21 mouse cellular contexts compared by ENCODE assay signal in the genomic region with DNA sequence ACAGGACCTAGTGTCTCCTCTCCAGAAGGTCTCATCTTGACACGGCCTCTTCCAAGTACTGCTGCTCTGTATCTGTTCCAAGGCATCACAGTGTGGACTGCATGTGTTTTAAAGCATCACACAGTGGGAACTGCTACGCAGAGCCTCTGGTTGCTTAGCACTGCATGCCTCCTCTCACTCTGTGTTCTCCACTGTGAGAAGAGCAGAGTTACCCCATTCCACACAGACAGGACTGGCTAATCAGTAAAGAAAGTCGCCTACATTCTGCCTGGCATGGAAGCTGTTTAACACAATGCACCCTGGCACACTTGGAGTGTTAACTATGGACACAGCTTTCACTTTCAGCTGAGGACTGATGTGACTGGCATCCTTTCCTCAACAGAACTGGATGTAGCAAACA.
"Had no signal": no experiment of that assay in that cellular context is flagged by ENCODE, and none has a peak within 500 bp of the region (broad histone marks: within the 10 kb centered on the region; RNA-seq: fewer than 3 reads in every experiment).

No protein-coding gene starts in this region.

- H3K27ac ChIP-seq: lung, embryonic 15.5 days; macrophage; midbrain, embryonic 13.5 days; midbrain, embryonic 15.5 days; neural tube, embryonic 13.5 days; neural tube, embryonic 15.5 days had no signal

- DNase-seq: lung, adult 2 months; lung, postnatal 14 days; lung, postnatal 36 days; retina, postnatal 1 day; right cerebral cortex, adult 18-20 months; right cerebral cortex, postnatal 25 days; right cerebral cortex, postnatal 4 days; spleen, adult 18-20 months; thymus, adult 18-20 months; thymus, postnatal 14 days; thymus, postnatal 36 days had no signal

- ATAC-seq: lung, postnatal 0 days; midbrain, embryonic 13.5 days; midbrain, embryonic 15.5 days had no signal

- H3K9me3 ChIP-seq: lung, embryonic 15.5 days; megakaryocyte, embryonic 14.5 days; midbrain, embryonic 13.5 days; midbrain, embryonic 15.5 days; neural tube, embryonic 13.5 days; neural tube, embryonic 15.5 days had no signal

- H3K27me3 ChIP-seq: lung, embryonic 15.5 days; megakaryocyte, embryonic 14.5 days; midbrain, embryonic 13.5 days; midbrain, embryonic 15.5 days; neural tube, embryonic 13.5 days; neural tube, embryonic 15.5 days had no signal

- H3K4me3 ChIP-seq: lung, embryonic 15.5 days; megakaryocyte, embryonic 14.5 days; midbrain, embryonic 13.5 days; midbrain, embryonic 15.5 days; myocyte; neural tube, embryonic 13.5 days; neural tube, embryonic 15.5 days had no signal

- H3K4me2 ChIP-seq: lung, embryonic 15.5 days; midbrain, embryonic 11.5 days; midbrain, embryonic 13.5 days; midbrain, embryonic 15.5 days; neural tube, embryonic 13.5 days; neural tube, embryonic 15.5 days had no signal

- H3K4me1 ChIP-seq: lung, embryonic 15.5 days had no signal

- H3K9ac ChIP-seq: lung, embryonic 15.5 days; midbrain, embryonic 13.5 days; midbrain, embryonic 15.5 days; neural tube, embryonic 13.5 days; neural tube, embryonic 15.5 days had no signal
